Mouse (Mus musculus): ENCODE measurements around the gene Fbxw8.

Gene Fbxw8

DNA sequence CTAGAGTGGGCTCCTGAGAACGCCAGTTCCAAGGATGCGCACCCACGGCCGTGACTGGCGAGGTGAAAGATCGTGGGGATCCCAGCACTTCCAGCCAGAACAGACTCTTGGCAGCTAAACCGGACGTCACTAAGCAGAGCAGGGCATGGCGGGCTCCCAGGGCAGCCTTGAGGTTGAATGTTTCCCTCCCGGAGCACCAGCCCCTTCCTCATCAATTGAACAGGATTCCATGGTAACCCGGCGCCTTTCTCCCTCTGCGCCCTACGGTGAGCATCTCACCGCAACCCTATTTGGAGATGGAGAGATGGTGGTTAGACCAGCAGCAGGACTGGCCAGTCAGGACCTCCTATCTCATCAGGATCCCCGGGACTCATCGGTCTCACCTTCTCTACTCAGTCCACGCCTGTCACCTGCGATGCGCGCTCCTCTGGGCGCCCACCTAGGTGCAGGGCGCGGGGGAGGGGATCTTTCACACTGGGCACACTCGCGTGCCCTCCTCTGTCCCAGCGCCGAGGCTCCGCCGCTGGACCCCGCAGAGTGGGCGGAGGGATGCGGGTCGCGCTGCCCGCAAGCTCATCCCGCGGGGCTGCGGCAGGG is 128.1 kb downstream of the Fbxw8 start:
- DNase-seq (ENCODE audit: extremely low read depth, low read depth, low spot score): no peak

DNA sequence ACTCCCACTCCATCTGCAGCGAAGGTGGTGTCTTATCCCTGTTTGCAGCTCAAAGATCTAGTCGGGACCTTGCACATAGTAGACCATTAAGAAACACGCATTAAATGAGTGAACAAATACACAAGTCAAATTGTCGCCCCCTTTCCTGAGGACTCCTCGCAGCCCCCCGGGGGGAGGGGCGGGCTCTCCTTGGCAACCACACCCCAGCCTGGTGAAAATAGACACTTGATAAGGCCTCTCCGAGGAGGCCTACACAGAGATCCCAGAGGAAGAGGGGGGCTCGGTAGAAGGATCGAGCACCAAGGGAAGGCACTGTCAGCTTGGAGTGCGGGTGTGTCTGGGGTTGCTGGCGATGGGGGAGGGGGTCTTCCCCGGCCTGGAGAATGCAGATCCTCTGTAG is 128.9 kb downstream of the Fbxw8 start:
- no peak for DNase-seq (ENCODE audit: extremely low read depth, low read depth, low spot score)

GRCm38 (mm10) chr5:118025880-118026279 is 129.4 kb downstream of the Fbxw8 start:
- no peak for DNase-seq (ENCODE audit: extremely low read depth, low read depth, low spot score)

DNA sequence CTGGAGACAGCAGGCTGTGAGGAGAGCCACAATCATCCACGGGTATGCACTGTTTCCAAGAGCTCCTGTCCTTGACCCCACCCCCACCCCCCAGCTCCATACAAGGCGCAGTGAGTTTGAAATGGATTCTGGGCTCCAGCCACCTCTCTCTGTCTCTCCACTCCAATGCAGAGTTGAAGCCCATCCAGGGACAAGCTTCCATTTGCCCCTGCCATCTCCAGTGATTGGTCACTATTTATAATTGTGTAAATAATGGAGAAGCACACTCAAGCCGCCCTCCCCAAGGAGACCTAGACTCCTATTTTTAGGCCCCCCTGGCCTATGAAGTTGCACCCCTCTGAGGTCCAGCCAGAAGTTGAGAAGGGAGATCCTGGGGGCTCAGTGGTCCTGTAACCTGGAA is 132.2 kb downstream of the Fbxw8 start:
- no peak for DNase-seq (ENCODE audit: extremely low read depth, low read depth, low spot score)

GRCm38 (mm10) chr5:118019905-118020304 is 135.4 kb downstream of the Fbxw8 start:
- DNase-seq (ENCODE audit: extremely low read depth, low read depth, low spot score): no peak

DNA sequence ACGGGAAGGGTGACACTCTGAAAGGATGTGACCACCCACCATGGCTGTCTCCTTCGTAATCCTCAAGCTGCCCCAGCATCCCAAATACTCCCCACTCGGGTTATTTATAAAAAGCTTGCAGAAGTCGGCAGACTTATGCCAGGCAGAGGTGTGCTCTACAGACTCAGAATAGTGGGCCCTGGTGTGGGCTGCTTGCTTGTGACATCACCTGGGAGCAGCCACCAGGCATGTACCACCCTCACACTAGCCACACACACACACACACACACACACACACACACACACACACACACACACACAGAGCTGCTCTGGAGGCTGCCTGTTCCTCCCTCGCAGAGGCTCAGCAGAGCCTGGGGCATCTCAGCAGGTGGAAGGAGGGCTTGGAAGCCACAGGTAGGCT is 137.7 kb downstream of the Fbxw8 start:
- no peak for DNase-seq (ENCODE audit: extremely low read depth, low read depth, low spot score)

- no peak for DNase-seq (ENCODE audit: extremely low read depth, low read depth, low spot score)
Observed at GRCm38 (mm10) chr5:118015669-118016068, 139.6 kb downstream of the Fbxw8 start.

- no peak for DNase-seq (ENCODE audit: extremely low read depth, low read depth, low spot score)
Observed at GRCm38 (mm10) chr5:118015028-118015427, 140.2 kb downstream of the Fbxw8 start.

Measured in fat pad, adult 2 months (tissue).